Mouse (Mus musculus) lung, adult 2 months (tissue): Measurements from ENCODE around the gene Slc25a33.

ENCODE experiments used
- CTCF ChIP-seq: fragments of 200-500 bp; IDR thresholded peaks from 2 replicates; pipeline ENCODE4 v1.5.1; 2011; ENCODE audit warnings: mild to moderate bottlenecking, low read length, control low read depth; ENCODE audit not compliant: insufficient read depth
- POLR2A ChIP-seq: fragments of 200-500 bp; IDR thresholded peaks from 2 replicates; pipeline ENCODE4 v1.6.1; 2011; ENCODE audit warnings: low read depth, mild to moderate bottlenecking, control low read depth, low read length, borderline replicate concordance; ENCODE audit errors: extremely low read depth

- no peak for TF ChIP-seq CTCF
- peak; percentile 27; the same call in 1 of the 2 replicates for TF ChIP-seq POLR2A
These were observed 1.8 kb upstream of the Slc25a33 start for GRCm38 (mm10) chr4:149775760-149776362.
